Mouse (Mus musculus) kidney, adult 2 months (tissue): Measurements from ENCODE around the gene Tmc7.

ENCODE experiments used
- CTCF ChIP-seq: fragments of 200-500 bp; conservative IDR thresholded peaks from 2 replicates; pipeline ENCODE4 v1.5.1; 2011; ENCODE audit warnings: low read depth, mild to moderate bottlenecking, control low read depth, low read length, moderate library complexity, mixed read lengths; ENCODE audit not compliant: insufficient read depth, insufficient read length
- POLR2A ChIP-seq: fragments of 200-500 bp; IDR thresholded peaks from one replicate; pipeline ENCODE4 v1.6.1; 2011; ENCODE audit warnings: low read depth, low read length, control low read depth

DNA sequence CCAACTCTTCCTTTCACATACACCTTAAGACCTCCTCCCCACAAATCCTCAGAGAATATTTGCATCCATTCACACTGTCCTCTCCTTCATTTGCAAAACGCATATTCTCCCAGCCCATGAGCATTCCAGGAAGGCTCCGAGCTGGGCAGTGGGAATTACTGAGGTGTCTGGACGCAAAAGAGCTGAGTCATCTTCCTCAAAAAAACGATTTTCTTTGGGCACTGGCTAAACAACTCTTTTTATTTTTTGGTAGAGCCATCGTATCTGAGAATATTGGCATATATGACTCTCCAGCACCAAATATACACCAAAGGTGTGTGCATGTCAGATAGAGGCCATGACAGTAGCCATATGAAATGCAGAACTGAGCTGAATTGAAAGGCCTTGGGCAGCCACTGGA is 97.6 kb downstream of the Tmc7 start:
- TF ChIP-seq CTCF (no peak), POLR2A (no peak)
